Mouse (Mus musculus): ENCODE data around the gene Arfgap3.
"Not testable (repeated sequence)": the region's sequence is repeated elsewhere in the genome, so short reads cannot be mapped to it uniquely, and the experiment has no call there.

DNA sequence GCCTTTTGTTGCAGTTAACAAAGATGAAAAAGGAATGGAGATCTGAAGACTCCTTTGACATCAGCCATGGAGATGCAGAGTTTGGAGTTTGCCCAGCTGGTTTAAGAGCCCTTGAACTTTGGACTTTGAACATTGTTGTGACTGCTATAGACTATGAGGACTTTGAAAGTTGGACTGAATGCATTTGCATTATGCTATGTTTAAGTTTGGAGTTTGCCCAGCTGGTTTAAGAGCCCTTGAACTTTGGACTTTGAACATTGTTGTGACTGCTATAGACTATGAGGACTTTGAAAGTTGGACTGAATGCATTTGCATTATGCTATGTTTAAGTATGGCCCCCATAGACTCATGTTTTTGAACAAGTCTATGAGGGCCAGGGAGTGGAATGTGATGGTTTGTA is 75.8 kb downstream of the Arfgap3 start:
- TF ChIP-seq CTCF, EP300 (IDR thresholded peaks at IDR 0.05; ENCODE audit: low read depth): not testable (repeated sequence)

Measured in heart, postnatal 0 days (tissue).